Mouse (Mus musculus): ENCODE measurements around the gene Cnot2. TPM values are rescaled to one million over a fixed set of nuclear protein-coding genes. Genes with fewer than 3 reads are reported as not detected.
A peak's percentile ranks its signal among the peaks of the same experiment; 100 is the strongest.
"Not testable (repeated sequence)": the region's sequence is repeated elsewhere in the genome, so short reads cannot be mapped to it uniquely, and the experiment has no call there.

Gene Cnot2
- 75.8 and 93.6 TPM in 2 replicates for polyA plus RNA-seq (2014; fragmentation: Nextera tagmentation; extraction: Ambion mirVana)

DNA sequence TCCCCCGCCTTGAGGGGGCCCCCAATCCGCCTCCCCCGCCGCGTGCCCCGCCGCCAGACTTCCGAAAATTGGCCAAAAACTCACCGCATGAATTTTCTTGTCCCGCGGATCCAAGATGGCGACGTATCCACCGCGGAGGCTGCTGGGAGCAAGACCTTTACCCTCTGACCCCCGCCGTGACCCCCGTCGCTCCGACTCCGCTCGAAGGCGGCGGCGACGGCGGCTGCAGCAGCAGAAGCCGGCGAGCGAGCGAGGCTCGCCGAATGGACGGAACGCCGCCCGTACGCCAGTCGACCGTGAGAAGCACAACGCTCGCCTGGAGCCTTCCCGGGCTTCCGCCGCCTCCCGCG, at the start of gene Cnot2:
TSS of gene Cnot2 (minus strand) at position 143 of the 350 bp plus-strand sequence.
- ATAC-seq (replicated peaks; ENCODE audit: insufficient number of reproducible peaks, low FRiP score, low TSS enrichment): peak; percentile 90
- H3K4me1 ChIP-seq (ENCODE audit: control insufficient read depth, insufficient read depth, low read length): peaks cover 7% of the 10 kb centered on the region; the same call in 1 of the 2 replicates
- peaks cover 3% of the 10 kb centered on the region; the same call in 1 of the 2 replicates for H3K36me3 ChIP-seq (ENCODE audit: control insufficient read depth, insufficient read depth, low read length)
- WGBS (ENCODE audit: insufficient replicate concordance): under 1% methylated on average over 44 of the region's 47 CpGs
- H3K4me3 ChIP-seq (ENCODE audit: low read depth, low read length): peak within 1 kb of the TSS; percentile 98
- H3K9me3 ChIP-seq (replicated peaks; ENCODE audit: control insufficient read depth, low read length): no peaks in the 10 kb centered on the region
- no peaks in the 10 kb centered on the region for H3K27me3 ChIP-seq (ENCODE audit: control insufficient read depth, insufficient read depth, low read length)
- H3K27ac ChIP-seq (ENCODE audit: low read depth, low read length): peak within 1 kb of the TSS; percentile 98
- peak within 1 kb of the TSS; percentile 98 for H3K9ac ChIP-seq (ENCODE audit: low read depth, low read length)
- peak within 1 kb of the TSS; percentile 83 for H3K4me2 ChIP-seq

DNA sequence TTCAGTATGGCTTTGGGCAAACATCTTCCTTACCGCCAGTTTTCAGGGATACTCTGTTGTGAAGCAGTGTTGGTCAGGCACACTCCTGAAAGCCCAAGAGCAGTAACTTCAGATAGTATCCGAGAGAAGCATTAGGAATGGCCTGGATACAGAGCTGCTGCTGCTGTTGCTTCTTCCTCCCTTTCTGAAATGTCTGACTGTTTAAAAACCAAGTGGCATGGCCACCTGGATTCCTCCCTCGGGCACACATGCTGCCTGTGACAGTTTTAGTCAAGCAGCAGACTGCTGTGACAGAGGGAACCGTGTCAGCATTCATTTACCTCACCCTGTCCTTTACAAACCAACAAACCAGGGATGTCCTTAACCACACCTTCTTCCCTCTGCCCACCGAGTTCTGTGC, 47.6 kb upstream of the Cnot2 start:
- H3K9me3 ChIP-seq (replicated peaks; ENCODE audit: control insufficient read depth, low read length): no peaks in the 10 kb centered on the region
- no peaks in the 10 kb centered on the region for H3K36me3 ChIP-seq (ENCODE audit: control insufficient read depth, insufficient read depth, low read length)
- no peak overlapping the region for H3K27ac ChIP-seq (ENCODE audit: low read depth, low read length)
- H3K4me2 ChIP-seq: no peak overlapping the region
- no peaks in the 10 kb centered on the region for H3K27me3 ChIP-seq (ENCODE audit: control insufficient read depth, insufficient read depth, low read length)
- ATAC-seq (replicated peaks; ENCODE audit: insufficient number of reproducible peaks, low FRiP score, low TSS enrichment): no peak
- no peaks in the 10 kb centered on the region for H3K4me1 ChIP-seq (ENCODE audit: control insufficient read depth, insufficient read depth, low read length)
- H3K9ac ChIP-seq (ENCODE audit: low read depth, low read length): no peak overlapping the region
- WGBS (ENCODE audit: insufficient replicate concordance): 66% methylated on average over 5 of the region's 5 CpGs
- H3K4me3 ChIP-seq (ENCODE audit: low read depth, low read length): no peak overlapping the region

DNA sequence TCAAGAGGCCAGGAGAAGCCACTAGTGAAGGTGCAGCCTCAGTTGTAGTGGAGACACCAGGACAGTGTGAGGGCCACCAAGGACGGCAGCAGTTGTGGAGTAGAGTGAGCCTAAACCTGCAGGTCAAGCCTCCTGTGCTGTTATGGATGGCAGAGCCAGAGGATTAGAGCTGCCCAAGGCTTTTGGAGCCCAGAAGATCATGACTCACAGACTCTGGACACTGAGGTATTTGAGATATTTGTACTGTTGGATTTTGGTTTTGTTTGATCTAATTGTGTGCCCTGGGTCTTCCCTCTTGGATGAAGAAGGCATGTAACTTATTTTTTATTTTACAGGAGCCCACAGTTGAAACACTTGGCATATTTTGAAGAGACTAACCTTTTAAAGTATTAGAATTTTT, 44.7 kb upstream of the Cnot2 start:
- H3K4me1 ChIP-seq (ENCODE audit: control insufficient read depth, insufficient read depth, low read length): no peaks in the 10 kb centered on the region
- no peak overlapping the region for H3K27ac ChIP-seq (ENCODE audit: low read depth, low read length)
- H3K36me3 ChIP-seq (ENCODE audit: control insufficient read depth, insufficient read depth, low read length): no peaks in the 10 kb centered on the region
- no peak for ATAC-seq (replicated peaks; ENCODE audit: insufficient number of reproducible peaks, low FRiP score, low TSS enrichment)
- H3K4me2 ChIP-seq: no peak overlapping the region
- no peak overlapping the region for H3K9ac ChIP-seq (ENCODE audit: low read depth, low read length)
- H3K9me3 ChIP-seq (replicated peaks; ENCODE audit: control insufficient read depth, low read length): peaks cover 6% of the 10 kb centered on the region
- no peaks in the 10 kb centered on the region for H3K27me3 ChIP-seq (ENCODE audit: control insufficient read depth, insufficient read depth, low read length)
- WGBS (ENCODE audit: insufficient replicate concordance): 83% methylated on average over 1 of the region's 1 CpGs
- no peak overlapping the region for H3K4me3 ChIP-seq (ENCODE audit: low read depth, low read length)

DNA sequence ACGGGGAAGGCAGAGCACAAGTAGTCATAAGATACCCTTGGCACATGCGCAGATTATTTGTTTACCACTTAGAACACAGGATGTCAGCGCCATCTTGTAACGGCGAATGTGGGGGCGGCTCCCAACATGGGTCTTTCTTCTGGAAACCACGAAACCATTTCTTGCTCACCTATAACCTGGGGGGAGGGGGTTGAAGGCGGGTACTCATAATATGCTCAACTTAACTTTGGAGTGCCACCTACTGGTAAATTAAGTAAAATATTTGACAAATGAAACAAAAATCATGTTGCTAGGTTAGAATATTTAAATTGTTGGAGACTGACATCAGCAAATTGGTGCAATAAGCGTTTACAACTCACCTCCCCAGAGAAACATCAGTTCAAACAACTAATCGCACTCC, 31.9 kb upstream of the Cnot2 start:
- not testable (repeated sequence) for H3K9ac ChIP-seq (ENCODE audit: low read depth, low read length); H3K27me3 ChIP-seq (ENCODE audit: control insufficient read depth, insufficient read depth, low read length); H3K36me3 ChIP-seq (ENCODE audit: control insufficient read depth, insufficient read depth, low read length); H3K27ac ChIP-seq (ENCODE audit: low read depth, low read length); ATAC-seq (replicated peaks; ENCODE audit: insufficient number of reproducible peaks, low FRiP score, low TSS enrichment); H3K4me3 ChIP-seq (ENCODE audit: low read depth, low read length); H3K9me3 ChIP-seq (replicated peaks; ENCODE audit: control insufficient read depth, low read length); H3K4me1 ChIP-seq (ENCODE audit: control insufficient read depth, insufficient read depth, low read length); H3K4me2 ChIP-seq
- 91% methylated on average over 8 of the region's 10 CpGs for WGBS (ENCODE audit: insufficient replicate concordance)

DNA sequence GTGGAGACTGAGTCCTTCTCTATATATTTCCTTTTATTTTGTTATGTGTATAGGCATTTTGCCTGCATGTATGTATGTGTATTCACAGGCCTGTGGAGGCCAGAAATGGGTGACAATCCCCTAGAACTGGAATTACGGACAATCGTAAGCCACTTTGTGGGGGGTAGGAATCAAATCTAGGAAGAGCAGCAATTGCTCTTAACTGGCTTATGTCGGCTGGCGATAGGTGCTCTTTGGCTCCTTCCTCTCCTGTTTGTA, 23.5 kb upstream of the Cnot2 start:
- ATAC-seq (replicated peaks; ENCODE audit: insufficient number of reproducible peaks, low FRiP score, low TSS enrichment): no peak

DNA sequence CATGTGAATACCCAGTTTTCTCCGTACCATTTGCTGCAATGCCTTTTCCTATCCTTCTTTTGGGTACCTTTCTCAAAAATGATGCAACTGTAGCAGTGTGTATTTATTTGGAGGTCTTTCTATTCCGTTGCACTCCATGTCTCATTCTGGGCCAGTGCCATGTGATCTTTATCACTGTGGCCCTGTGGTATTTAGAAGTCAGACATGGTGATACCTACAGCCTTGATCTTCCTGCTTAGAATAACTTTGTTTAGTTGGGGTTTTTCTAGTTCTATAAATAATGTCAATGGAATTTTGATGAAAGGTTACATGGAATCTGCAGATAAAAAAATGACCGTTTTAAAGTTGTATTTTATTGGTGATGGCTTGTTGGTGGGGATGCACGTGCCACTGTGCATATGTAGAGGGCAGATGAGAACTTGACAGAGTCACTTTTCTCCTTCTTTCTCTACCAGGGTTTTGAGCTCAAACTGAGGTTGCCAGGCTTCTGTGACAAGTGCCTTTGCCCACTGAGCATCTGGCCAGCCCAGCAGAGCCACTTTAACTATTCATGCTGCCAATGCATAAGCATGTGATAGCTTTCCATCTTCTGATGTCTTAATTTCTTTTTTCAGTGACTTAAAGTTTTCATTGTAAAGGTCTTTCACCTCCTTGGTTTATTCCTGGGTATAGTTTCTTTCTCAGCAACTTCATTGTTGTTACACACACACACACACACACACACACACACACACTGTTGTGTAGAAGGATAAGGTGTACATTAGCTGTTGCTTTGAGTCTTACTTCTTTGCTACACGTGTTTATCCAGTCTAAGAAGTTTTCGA, 23.0 kb upstream of the Cnot2 start:
- no peak overlapping the region for H3K9ac ChIP-seq (ENCODE audit: low read depth, low read length)
- H3K27me3 ChIP-seq (ENCODE audit: control insufficient read depth, insufficient read depth, low read length): no peaks in the 10 kb centered on the region
- no peak for ATAC-seq (replicated peaks; ENCODE audit: insufficient number of reproducible peaks, low FRiP score, low TSS enrichment)
- H3K4me3 ChIP-seq (ENCODE audit: low read depth, low read length): no peak overlapping the region
- no peaks in the 10 kb centered on the region for H3K9me3 ChIP-seq (replicated peaks; ENCODE audit: control insufficient read depth, low read length)
- no peak overlapping the region for H3K27ac ChIP-seq (ENCODE audit: low read depth, low read length)
- H3K4me2 ChIP-seq: no peak overlapping the region
- no peaks in the 10 kb centered on the region for H3K36me3 ChIP-seq (ENCODE audit: control insufficient read depth, insufficient read depth, low read length)
- H3K4me1 ChIP-seq (ENCODE audit: control insufficient read depth, insufficient read depth, low read length): no peaks in the 10 kb centered on the region
- 79% methylated on average over 6 of the region's 6 CpGs for WGBS (ENCODE audit: insufficient replicate concordance)

More for the DNA sequence above, 23.5 kb upstream of the Cnot2 start:
- no peak overlapping the region for H3K4me3 ChIP-seq (ENCODE audit: low read depth, low read length)
- 89% methylated on average over 4 of the region's 4 CpGs for WGBS (ENCODE audit: insufficient replicate concordance)
- H3K4me2 ChIP-seq: no peak overlapping the region
- no peaks in the 10 kb centered on the region for H3K9me3 ChIP-seq (replicated peaks; ENCODE audit: control insufficient read depth, low read length)
- H3K4me1 ChIP-seq (ENCODE audit: control insufficient read depth, insufficient read depth, low read length): no peaks in the 10 kb centered on the region
- no peaks in the 10 kb centered on the region for H3K27me3 ChIP-seq (ENCODE audit: control insufficient read depth, insufficient read depth, low read length)
- no peak overlapping the region for H3K9ac ChIP-seq (ENCODE audit: low read depth, low read length)
- no peak overlapping the region for H3K27ac ChIP-seq (ENCODE audit: low read depth, low read length)
- H3K36me3 ChIP-seq (ENCODE audit: control insufficient read depth, insufficient read depth, low read length): no peaks in the 10 kb centered on the region

DNA sequence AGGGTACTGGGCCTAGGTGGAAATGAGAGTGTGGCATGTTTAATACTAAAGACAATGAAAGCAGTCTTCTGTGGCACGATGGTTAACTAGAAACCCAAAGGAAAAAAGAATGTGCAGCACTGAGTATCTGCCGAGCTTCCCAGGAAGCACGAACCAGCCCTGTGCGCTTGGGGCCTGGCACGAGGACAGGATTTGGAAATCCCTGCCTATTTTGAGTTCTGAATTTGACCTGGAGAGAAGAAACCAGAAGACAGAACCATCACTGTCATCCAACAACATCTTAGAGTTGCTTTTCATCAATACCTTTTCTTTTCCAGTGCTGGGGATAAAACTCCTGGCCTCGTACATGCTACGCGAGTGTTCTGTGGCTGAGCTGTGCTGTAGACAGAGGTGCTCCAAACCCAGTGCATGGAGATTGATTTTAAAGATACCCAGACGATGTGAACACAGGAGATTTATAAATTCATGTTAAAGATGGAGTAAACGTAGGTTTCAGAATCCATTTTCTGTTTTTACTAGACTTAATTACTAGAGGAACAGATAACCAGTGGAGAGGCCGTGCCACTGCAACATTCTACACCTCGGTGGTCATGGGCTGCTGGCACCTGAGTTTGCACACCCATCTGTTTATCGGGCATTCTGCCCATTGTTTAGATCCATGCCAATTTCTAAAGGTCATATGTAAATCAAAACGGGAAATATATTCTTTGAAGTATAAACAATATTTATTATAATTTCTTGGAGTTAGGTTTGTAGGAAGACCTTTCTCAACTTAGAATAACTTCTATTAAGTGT, 17.9 kb upstream of the Cnot2 start:
- Histone ChIP-seq H3K4me3 (ENCODE audit: low read depth, low read length) (no peak overlapping the region), H3K4me2 (no peak overlapping the region), H3K27ac (ENCODE audit: low read depth, low read length) (no peak overlapping the region), H3K9me3 (replicated peaks; ENCODE audit: control insufficient read depth, low read length) (no peaks in the 10 kb centered on the region; the same call in 1 of the 2 replicates), H3K27me3 (ENCODE audit: control insufficient read depth, insufficient read depth, low read length) (no peaks in the 10 kb centered on the region), H3K9ac (ENCODE audit: low read depth, low read length) (no peak overlapping the region), H3K36me3 (ENCODE audit: control insufficient read depth, insufficient read depth, low read length) (no peaks in the 10 kb centered on the region), H3K4me1 (ENCODE audit: control insufficient read depth, insufficient read depth, low read length) (no peaks in the 10 kb centered on the region)
- WGBS (ENCODE audit: insufficient replicate concordance): 88% methylated on average over 14 of the region's 14 CpGs
- ATAC-seq (replicated peaks; ENCODE audit: insufficient number of reproducible peaks, low FRiP score, low TSS enrichment): no peak

DNA sequence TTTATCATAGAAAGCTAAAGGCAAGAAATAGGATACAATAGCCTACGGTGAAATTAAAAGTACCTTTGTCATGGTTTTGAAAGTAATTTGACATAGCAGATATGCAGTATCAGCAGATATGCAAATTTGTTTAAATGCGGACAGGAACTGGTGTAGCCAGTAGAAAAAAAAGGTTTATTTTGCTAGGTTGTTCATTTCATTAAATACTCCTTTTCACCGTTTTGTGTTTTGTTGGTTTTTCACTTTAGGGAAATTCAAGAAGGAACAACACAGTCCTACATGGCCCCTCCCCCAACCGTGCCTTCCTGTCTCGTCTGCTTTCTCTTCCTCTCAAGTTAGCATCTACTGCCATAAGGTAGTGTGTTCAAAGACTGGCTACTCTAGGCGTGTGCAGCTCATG, 1.4 kb upstream of the Cnot2 start:
- Histone ChIP-seq H3K4me1 (ENCODE audit: control insufficient read depth, insufficient read depth, low read length) (peaks cover 7% of the 10 kb centered on the region; the same call in 1 of the 2 replicates), H3K4me2 (peak overlapping the region; percentile 83), H3K9ac (ENCODE audit: low read depth, low read length) (no peak overlapping the region), H3K27me3 (ENCODE audit: control insufficient read depth, insufficient read depth, low read length) (no peaks in the 10 kb centered on the region), H3K9me3 (replicated peaks; ENCODE audit: control insufficient read depth, low read length) (no peaks in the 10 kb centered on the region), H3K27ac (ENCODE audit: low read depth, low read length) (no peak overlapping the region), H3K4me3 (ENCODE audit: low read depth, low read length) (peak overlapping the region; percentile 98), H3K36me3 (ENCODE audit: control insufficient read depth, insufficient read depth, low read length) (peaks cover 3% of the 10 kb centered on the region; the same call in 1 of the 2 replicates)
- 19% methylated on average over 6 of the region's 6 CpGs for WGBS (ENCODE audit: insufficient replicate concordance)
- no peak for ATAC-seq (replicated peaks; ENCODE audit: insufficient number of reproducible peaks, low FRiP score, low TSS enrichment)

Data from heart, embryonic 11.5 days (tissue).